Mouse (Mus musculus) forebrain, embryonic 10.5 days (tissue): ENCODE results near the gene Tmem41a. TPM values are rescaled to one million over a fixed set of nuclear protein-coding genes. Genes with fewer than 3 reads are reported as not detected.
A peak's percentile ranks its signal among the peaks of the same experiment; 100 is the strongest.
"Not testable (repeated sequence)": the region's sequence is repeated elsewhere in the genome, so short reads cannot be mapped to it uniquely, and the experiment has no call there.

Source experiments
- DNase-seq: peaks from one replicate; pipeline ENCODE4 v3.0.0-alpha.2; 2017; ENCODE audit warnings: low spot score; ENCODE audit errors: extremely low spot score
- H3K27ac ChIP-seq: fragments of 300-500 bp; sonication (generic); 2 replicates; pipeline ENCODE4 v1.5.1; 2016; ENCODE audit warnings: mild to moderate bottlenecking
- H3K27me3 ChIP-seq: fragments of 300-500 bp; sonication (generic); 2 replicates; pipeline ENCODE4 v1.6.1; 2016; ENCODE audit warnings: mild to moderate bottlenecking; ENCODE audit not compliant: poor library complexity, severe bottlenecking
- H3K36me3 ChIP-seq: fragments of 300-500 bp; sonication (generic); replicated peaks from 2 replicates; pipeline ENCODE4 v1.6.1; 2016; ENCODE audit warnings: mild to moderate bottlenecking, moderate library complexity
- H3K4me1 ChIP-seq: fragments of 300-500 bp; sonication (generic); 2 replicates; pipeline ENCODE4 v1.6.1; 2016
- H3K4me3 ChIP-seq: fragments of 300-500 bp; sonication (generic); 2 replicates; pipeline ENCODE4 v1.5.1; 2016; ENCODE audit warnings: mild to moderate bottlenecking, moderate library complexity
- H3K9me3 ChIP-seq: fragments of 300-500 bp; sonication (generic); 2 replicates; pipeline ENCODE4 v1.6.1; 2016; ENCODE audit warnings: mild to moderate bottlenecking, moderate library complexity
- WGBS: fragments of 180-500 bp; shearing (Covaris S2); methylation state at CpG from one replicate; pipeline ENCODE4 v1.1.7; 2016; 5-methylcytosine and 5-hydroxymethylcytosine counted together
- polyA plus RNA-seq: library from polyadenylated mRNA; unstranded; fragments of >200 nt; fragmentation: Nextera tagmentation; extraction: Ambion mirVana; gene quantifications from 2 replicates; pipeline ENCODE4 v1.2.1, GENCODE M21; 2016

Tmem41a gene
- polyA plus RNA-seq, 1 experiment from 2014 or later, result 33.8 TPM

GRCm38 (mm10) chr16:21970536-21970935 is 23.2 kb upstream of the Tmem41a start:
- H3K27ac ChIP-seq, result no peak overlapping the region
- H3K4me3 ChIP-seq, result no peak overlapping the region
- H3K27me3 ChIP-seq, result peaks cover 6% of the 10 kb centered on the region
- no peaks in the 10 kb centered on the region for H3K36me3 ChIP-seq
- no peak for DNase-seq
- 87% methylated on average over 6 of the region's 6 CpGs for WGBS
- H3K4me1 ChIP-seq, result peaks cover 9% of the 10 kb centered on the region
- H3K9me3 ChIP-seq, result no peaks in the 10 kb centered on the region; the same call in 1 of the 2 replicates

DNA sequence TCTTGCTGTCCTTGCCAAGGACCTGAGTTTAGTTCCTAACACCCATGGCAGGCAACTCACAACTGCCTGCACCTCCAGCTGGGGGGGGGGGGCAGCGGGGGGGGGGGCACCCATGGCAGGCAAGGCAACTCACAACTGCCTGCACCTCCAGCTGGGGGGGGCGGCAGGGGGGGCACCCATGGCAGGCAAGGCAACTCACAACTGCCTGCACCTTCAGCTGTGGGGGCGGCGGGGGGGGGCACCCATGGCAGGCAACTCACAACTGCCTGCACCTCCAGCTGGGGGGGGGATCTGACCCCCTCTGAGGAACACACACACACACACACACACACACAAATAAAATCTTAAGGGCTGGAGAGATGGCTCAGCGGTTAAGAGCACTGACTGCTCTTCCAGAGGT is 22.5 kb upstream of the Tmem41a start:
- Histone ChIP-seq H3K9me3 (no peaks in the 10 kb centered on the region; the same call in 1 of the 2 replicates), H3K36me3 (no peaks in the 10 kb centered on the region), H3K27ac (no peak overlapping the region), H3K4me1 (peaks cover 9% of the 10 kb centered on the region), H3K4me3 (no peak overlapping the region), H3K27me3 (no peaks in the 10 kb centered on the region)
- no peak for DNase-seq
- 78% methylated on average over 5 of the region's 5 CpGs for WGBS

GRCm38 (mm10) chr16:21965576-21965975 is 18.2 kb upstream of the Tmem41a start:
- 86% methylated on average over 3 of the region's 3 CpGs for WGBS

GRCm38 (mm10) chr16:21955591-21955990 is 8.2 kb upstream of the Tmem41a start:
- H3K4me3 ChIP-seq, result no peak overlapping the region
- H3K27me3 ChIP-seq, result no peaks in the 10 kb centered on the region
- no peak for DNase-seq
- H3K36me3 ChIP-seq, result no peaks in the 10 kb centered on the region
- no peaks in the 10 kb centered on the region for H3K9me3 ChIP-seq
- H3K4me1 ChIP-seq, result no peaks in the 10 kb centered on the region
- no peak overlapping the region for H3K27ac ChIP-seq
- WGBS, result 84% methylated on average over 12 of the region's 12 CpGs

More at GRCm38 (mm10) chr16:21965576-21965975, 18.2 kb upstream of the Tmem41a start:
- Histone ChIP-seq H3K9me3 (no peaks in the 10 kb centered on the region; the same call in 1 of the 2 replicates), H3K27ac (no peak overlapping the region), H3K36me3 (no peaks in the 10 kb centered on the region), H3K27me3 (no peaks in the 10 kb centered on the region), H3K4me3 (no peak overlapping the region), H3K4me1 (no peaks in the 10 kb centered on the region)
- DNase-seq, result no peak

- Histone ChIP-seq H3K4me1 (no peaks in the 10 kb centered on the region), H3K27me3 (no peaks in the 10 kb centered on the region), H3K4me3 (no peak overlapping the region), H3K36me3 (peaks cover 39% of the 10 kb centered on the region), H3K9me3 (no peaks in the 10 kb centered on the region), H3K27ac (no peak overlapping the region)
- 78% methylated on average over 13 of the region's 13 CpGs for WGBS
- DNase-seq, result no peak
These were observed 18.9 kb downstream of the Tmem41a start for GRCm38 (mm10) chr16:21928471-21928870.

DNA sequence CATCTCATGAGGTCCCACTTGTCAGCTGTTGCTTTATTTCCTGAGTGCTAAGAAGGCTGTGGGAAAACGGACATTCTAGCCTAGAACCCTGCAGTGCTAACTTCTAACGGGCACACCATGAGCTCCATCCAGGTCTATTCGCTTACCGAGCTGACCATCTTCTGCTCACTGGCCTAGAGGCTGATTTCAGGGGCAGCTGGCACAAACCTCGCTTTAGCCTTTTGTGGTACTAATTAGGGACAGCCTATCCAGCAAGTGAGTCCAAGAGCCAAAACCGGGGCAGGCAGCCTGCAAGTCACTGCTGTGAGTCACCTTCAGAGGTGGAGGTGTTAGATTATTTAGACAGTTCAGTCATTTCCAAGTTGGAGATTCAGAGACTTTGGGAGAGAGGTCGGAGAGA is 30.7 kb downstream of the Tmem41a start:
- DNase-seq, result no peak
- Histone ChIP-seq H3K27ac (no peak overlapping the region), H3K36me3 (peaks cover 27% of the 10 kb centered on the region), H3K4me3 (no peak overlapping the region), H3K9me3 (no peaks in the 10 kb centered on the region), H3K4me1 (no peaks in the 10 kb centered on the region), H3K27me3 (no peaks in the 10 kb centered on the region)
- 71% methylated on average over 7 of the region's 7 CpGs for WGBS

- no peak for DNase-seq
- peaks cover 8% of the 10 kb centered on the region for H3K4me1 ChIP-seq
- 95% methylated on average over 6 of the region's 6 CpGs for WGBS
- H3K9me3 ChIP-seq, result no peaks in the 10 kb centered on the region
- no peak overlapping the region for H3K27ac ChIP-seq
- no peaks in the 10 kb centered on the region for H3K27me3 ChIP-seq
- no peak overlapping the region for H3K4me3 ChIP-seq
- H3K36me3 ChIP-seq, result peaks cover 36% of the 10 kb centered on the region
These were observed 34.0 kb downstream of the Tmem41a start for GRCm38 (mm10) chr16:21913347-21913746.

- H3K27me3 ChIP-seq, DNase-seq, H3K27ac ChIP-seq, H3K9me3 ChIP-seq: not testable (repeated sequence)
- Histone ChIP-seq H3K4me3 (peak overlapping the region; percentile 32; the same call in 1 of the 2 replicates), H3K36me3 (peaks cover 26% of the 10 kb centered on the region; the same call in 1 of the 2 replicates), H3K4me1 (peaks cover 14% of the 10 kb centered on the region)
- WGBS, result 24% methylated on average over 6 of the region's 8 CpGs
These were observed 38.4 kb downstream of the Tmem41a start for GRCm38 (mm10) chr16:21908906-21909305.

DNA sequence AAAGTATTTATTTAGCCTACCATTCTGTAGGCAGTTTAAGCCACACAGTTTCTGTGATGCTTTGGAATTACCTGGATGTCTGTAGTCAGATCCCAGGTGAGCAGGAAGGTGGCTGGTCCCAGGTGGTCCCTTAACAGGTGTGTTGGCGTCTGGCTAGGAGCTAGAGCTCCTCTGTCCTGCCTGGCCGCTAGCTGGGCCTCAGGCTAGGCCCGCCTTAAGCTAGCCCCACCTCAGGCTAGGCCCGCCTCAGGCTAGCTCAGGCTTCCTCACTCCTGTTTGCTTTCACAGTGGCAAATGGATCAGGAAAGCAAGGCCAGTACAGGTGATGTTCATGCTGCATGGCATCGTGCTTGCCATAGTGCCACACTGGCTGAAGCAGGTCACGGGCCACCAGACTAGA is 40.5 kb downstream of the Tmem41a start:
- Histone ChIP-seq H3K27me3 (no peaks in the 10 kb centered on the region), H3K9me3 (no peaks in the 10 kb centered on the region), H3K27ac (no peak overlapping the region), H3K36me3 (peaks cover 21% of the 10 kb centered on the region; the same call in 1 of the 2 replicates), H3K4me1 (peaks cover 14% of the 10 kb centered on the region), H3K4me3 (no peak overlapping the region)
- 89% methylated on average over 6 of the region's 6 CpGs for WGBS
- DNase-seq, result no peak

GRCm38 (mm10) chr16:21905996-21906395 is 41.4 kb downstream of the Tmem41a start:
- H3K4me1 ChIP-seq, result peaks cover 14% of the 10 kb centered on the region
- no peak overlapping the region for H3K4me3 ChIP-seq
- no peaks in the 10 kb centered on the region for H3K9me3 ChIP-seq
- no peak for DNase-seq
- 95% methylated on average over 7 of the region's 7 CpGs for WGBS
- peaks cover 17% of the 10 kb centered on the region; the same call in 1 of the 2 replicates for H3K36me3 ChIP-seq
- no peak overlapping the region for H3K27ac ChIP-seq
- H3K27me3 ChIP-seq, result no peaks in the 10 kb centered on the region

DNA sequence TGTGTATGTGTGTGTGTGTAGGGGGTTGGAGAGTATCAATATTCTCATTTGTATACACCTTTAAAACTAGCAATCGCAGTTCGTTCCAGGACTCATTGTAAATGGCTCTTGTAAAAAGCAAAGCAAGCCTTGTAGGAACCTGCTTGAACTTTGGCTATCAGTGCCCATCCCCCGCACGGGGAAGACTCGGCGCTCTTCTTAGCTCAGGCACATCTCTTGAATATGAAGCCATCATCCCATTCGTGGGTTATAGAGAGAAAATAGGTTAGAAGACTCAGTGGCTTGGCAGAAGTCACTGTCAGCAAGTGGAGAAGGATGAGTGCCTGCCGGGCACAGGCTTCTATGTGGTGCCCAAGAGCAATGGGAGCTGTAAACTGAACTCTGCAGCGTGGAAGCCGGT is 42.7 kb downstream of the Tmem41a start:
- 0 out of 2 replicates have a peak, but pooled peaks cover 8% of the 10 kb centered on the region for H3K36me3 ChIP-seq
- no peak for DNase-seq
- H3K4me3 ChIP-seq, result no peak overlapping the region
- no peak overlapping the region for H3K27ac ChIP-seq
- no peaks in the 10 kb centered on the region for H3K27me3 ChIP-seq
- H3K9me3 ChIP-seq, result no peaks in the 10 kb centered on the region
- WGBS, result 90% methylated on average over 10 of the region's 10 CpGs
- H3K4me1 ChIP-seq, result peaks cover 14% of the 10 kb centered on the region

DNA sequence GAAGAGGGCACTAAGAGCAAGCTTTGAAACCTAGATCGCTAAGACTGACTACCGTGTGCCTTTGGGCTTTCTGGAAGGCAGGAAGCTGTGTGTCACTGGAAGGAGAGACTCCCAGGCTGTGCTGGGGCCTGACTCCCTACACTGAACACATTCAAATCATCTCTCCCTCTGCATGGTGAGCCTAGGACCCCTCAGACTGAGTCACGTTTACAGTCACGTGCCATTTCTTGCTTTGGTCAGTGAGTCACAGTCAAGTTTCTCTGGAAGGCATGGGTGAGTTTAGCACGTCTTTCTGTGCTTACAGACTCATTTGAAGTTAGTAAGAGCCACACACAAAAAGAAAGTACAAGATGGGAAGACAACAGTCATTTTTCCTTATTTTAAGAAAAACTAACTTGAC is 46.1 kb downstream of the Tmem41a start:
- Histone ChIP-seq H3K36me3 (0 out of 2 replicates have a peak, but pooled peaks cover 2% of the 10 kb centered on the region), H3K4me3 (no peak overlapping the region), H3K27ac (no peak overlapping the region), H3K27me3 (no peaks in the 10 kb centered on the region), H3K9me3 (no peaks in the 10 kb centered on the region), H3K4me1 (no peaks in the 10 kb centered on the region)
- WGBS, result 82% methylated on average over 5 of the region's 5 CpGs
- no peak for DNase-seq

DNA sequence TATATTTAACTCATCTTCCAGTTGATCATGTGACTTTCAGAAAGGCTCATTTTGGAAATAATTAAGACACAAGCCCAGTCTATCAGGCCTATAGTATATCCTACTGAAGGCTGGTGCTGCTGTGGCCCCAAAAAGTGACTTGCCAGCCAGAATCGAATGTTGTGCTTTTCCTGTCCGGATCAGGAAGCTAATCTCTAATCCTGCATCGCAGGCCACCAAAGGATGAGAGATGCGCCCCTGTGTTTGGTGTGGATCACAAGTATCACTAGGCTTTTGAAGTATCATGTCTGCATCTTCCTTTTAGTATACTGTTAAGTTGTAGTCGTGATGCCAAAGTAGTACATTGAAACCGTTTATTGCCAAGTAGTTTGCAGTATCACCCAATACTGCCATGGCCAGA is 53.5 kb downstream of the Tmem41a start:
- Histone ChIP-seq H3K27me3 (no peaks in the 10 kb centered on the region), H3K27ac (no peak overlapping the region), H3K4me3 (no peak overlapping the region), H3K9me3 (no peaks in the 10 kb centered on the region), H3K4me1 (peaks cover 6% of the 10 kb centered on the region), H3K36me3 (peaks cover 6% of the 10 kb centered on the region; the same call in 1 of the 2 replicates)
- WGBS, result 92% methylated on average over 6 of the region's 6 CpGs
- DNase-seq, result no peak

DNA sequence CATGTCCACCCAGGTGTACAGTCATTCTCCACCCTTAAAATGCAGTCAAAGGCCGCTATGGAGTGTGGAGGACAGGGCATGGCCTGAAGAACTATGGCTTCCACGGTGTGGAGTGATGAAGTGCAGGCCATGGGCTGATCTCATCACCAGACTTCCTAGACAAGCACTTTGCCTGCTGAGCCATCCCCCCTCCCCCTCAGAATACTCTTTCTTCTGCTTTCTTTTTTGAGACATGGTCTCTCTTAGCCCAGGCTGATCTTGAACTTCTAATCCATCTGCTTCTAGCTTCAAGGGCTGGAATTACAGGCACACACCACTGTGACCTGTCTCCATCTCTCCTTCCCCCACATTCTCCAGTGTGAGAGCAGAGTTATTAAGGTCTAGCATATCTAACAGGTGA is 59.8 kb downstream of the Tmem41a start:
- Histone ChIP-seq H3K36me3 (peaks cover 6% of the 10 kb centered on the region; the same call in 1 of the 2 replicates), H3K9me3 (no peaks in the 10 kb centered on the region), H3K27me3 (no peaks in the 10 kb centered on the region), H3K4me3 (no peak overlapping the region), H3K4me1 (peaks cover 15% of the 10 kb centered on the region), H3K27ac (no peak overlapping the region)
- WGBS, result 91% methylated on average over 2 of the region's 2 CpGs
- DNase-seq, result no peak
